Mouse (Mus musculus) kidney, adult 11 months (tissue): Measurements from ENCODE around the gene Ndrg2.
"Not testable (repeated sequence)": the region's sequence is repeated elsewhere in the genome, so short reads cannot be mapped to it uniquely, and the experiment has no call there.

Experiments used
- DNase-seq: peaks from one replicate; pipeline ENCODE4 v3.0.0; 2022

Gene Ndrg2

DNA sequence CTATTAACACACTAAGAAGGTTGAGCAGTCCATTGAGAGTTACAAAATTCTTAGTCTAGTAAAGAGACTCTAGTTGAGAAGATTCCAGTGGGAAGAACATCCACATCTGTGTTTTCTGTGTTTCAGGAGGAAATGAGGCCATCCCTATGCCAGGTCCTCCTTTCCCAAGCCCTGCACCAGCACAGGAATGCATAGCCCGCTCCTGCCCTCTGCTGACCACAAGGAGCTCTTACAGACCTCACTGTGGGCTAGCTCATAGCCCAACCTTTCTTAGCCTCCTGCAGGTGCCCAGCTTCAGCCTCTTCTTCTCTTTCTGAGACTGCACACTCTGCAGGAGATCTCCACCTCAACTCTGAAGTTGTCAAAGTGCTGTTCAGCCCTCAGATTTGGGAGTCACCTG is 50.4 kb downstream of the Ndrg2 start:
- not testable (repeated sequence) for DNase-seq

DNA sequence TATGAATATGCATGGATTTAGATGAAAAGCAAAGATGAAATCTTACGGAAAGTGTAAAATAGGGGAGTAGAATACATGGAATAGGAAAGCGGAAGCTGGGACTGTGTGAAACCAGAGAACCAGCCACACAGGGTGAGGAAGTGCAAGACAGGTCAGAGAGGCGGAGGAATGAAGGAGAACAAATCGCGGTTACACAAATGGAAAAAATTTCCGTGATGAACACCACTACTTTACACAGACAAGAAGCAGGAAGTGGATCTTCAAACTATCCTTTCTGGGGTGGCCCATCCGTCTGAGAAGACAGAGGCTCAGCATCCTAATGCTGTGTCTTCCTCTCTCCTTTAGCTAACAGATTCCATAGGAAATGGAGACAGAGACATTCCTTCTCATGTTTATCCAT is 58.7 kb downstream of the Ndrg2 start:
- DNase-seq, result not testable (repeated sequence)
